Mouse (Mus musculus): ENCODE measurements at regions not wholly inside any gene's neighbourhood (a gene's known extent, or its start where the extent isn't known, plus 50 kb on each side); places are given as distances from the start of the nearest gene placed in this dataset.
A peak's percentile ranks its signal among the peaks of the same experiment; 100 is the strongest.

GRCm38 (mm10) chr2:167757157-167757780, 67.6 kb upstream of the Tmem189 start:
- DNase-seq (ENCODE audit: low spot score in 2 of 2): no peak

DNA sequence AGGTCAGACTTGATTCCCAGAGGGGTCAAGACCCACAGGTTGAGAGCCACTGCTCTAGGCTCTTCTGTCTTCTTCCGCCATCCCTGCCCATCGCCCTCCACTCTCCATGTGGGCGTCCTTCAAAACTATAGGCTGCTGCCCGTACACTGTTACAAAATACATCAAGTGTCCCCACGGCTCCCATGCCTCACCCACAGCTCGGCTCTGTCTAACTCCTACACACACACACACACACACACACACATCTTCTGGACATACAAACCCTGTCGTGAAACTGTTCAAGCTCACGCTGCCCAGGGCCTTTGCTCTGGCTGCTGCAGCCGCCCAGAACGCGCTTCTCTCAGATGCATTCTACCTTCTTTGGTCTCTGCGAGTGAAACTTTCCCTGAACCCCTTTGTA, 67.1 kb upstream of the Tmem189 start:
- no peak for DNase-seq (ENCODE audit: low spot score in 2 of 2)

- DNase-seq (ENCODE audit: low spot score in 2 of 2): no peak
Measured at GRCm38 (mm10) chr2:167754929-167755551, 65.4 kb upstream of the Tmem189 start.

DNA sequence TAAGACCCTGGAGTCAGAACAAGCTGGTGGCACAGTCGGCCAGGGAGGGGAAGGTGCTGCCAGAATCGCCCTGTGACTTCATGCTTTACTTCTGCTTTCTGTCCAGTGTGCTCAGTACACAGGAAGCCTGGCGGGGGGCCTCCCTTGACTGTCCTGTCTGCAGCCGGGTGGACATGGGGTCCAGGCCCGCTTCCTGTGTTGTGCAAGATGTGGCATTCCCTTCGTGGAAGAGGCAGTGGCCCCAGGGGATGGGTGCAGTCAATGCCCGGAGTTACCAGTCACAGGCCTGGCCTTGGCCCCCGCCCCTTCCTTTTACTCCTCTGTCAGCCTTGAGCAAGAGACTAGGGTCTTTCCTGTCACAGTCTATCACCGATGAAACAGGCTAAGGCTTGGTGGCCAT, 64.3 kb upstream of the Tmem189 start:
- DNase-seq (ENCODE audit: low spot score in 2 of 2): peak; percentile 78 to 83

DNA sequence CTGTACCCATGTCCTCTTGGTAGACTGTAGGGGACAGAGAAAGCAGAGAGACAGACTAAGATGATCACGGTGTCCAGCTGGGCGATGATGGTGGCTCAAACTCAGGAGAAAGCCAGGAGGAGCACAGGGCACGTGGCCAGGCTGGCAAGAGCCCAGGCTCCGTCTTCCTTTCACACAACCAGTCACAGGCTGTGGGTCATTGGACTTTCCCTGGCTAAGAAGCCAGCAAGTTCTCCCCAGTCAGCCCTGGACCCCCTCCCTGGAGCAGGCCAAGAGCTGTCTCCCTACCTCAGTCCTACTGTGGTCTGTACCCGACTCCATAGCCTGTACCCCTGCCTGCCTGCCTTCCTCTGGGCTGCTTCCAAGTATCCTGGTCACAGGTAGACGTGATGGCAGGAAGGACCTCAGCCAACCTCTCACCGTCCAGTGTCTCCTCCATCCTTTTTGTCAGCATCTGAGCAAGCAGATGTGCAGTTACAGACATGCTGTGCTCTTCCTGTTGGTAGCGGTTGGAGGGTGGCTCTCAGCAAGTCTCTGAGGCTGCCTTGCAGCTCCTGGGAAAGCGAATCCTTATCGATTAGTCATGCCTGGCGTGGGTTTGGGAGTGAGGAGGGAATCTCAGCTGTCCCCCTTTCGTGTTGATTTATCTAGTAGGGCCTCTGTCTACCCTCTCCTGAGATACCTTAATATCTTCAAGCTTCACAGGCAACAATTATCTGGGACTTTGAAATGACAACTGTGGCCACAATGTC, 63.4 kb upstream of the Tmem189 start:
- peak in 1 of 2 experiments; percentile 62 for DNase-seq (ENCODE audit: low spot score in 2 of 2)

DNA sequence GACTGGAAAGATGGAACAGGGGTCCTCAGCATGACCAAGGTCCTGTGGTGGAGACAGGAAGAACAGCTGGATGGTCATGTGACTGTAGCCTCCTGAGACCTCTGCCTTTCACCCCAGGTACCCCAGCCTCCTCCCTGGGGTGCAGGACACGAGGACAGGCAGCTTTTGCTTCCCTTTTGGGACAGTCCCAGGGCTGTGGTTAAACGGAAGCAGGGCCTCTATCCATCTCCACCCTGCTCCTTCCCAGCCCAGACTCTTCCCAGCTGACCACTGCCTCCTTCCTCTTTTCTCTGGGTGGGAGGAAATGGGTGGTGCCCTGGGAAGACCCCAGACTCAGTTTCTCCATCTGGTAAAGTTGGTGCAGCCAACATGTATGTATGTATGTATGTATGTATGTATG, 62.0 kb upstream of the Tmem189 start:
- DNase-seq (ENCODE audit: low spot score in 2 of 2): no peak

GRCm38 (mm10) chr2:167748297-167748696, 58.7 kb upstream of the Tmem189 start:
- no peak for DNase-seq (ENCODE audit: low spot score in 2 of 2)

GRCm38 (mm10) chr2:167747164-167747843, 57.7 kb upstream of the Tmem189 start:
- DNase-seq (ENCODE audit: low spot score in 2 of 2): no peak

GRCm38 (mm10) chr2:167746344-167746743, 56.7 kb upstream of the Tmem189 start:
- no peak for DNase-seq (ENCODE audit: low spot score in 2 of 2)

GRCm38 (mm10) chr2:167745409-167745808, 55.8 kb upstream of the Tmem189 start:
- DNase-seq (ENCODE audit: low spot score in 2 of 2): peak in 1 of 2 experiments; percentile 48

- no peak for DNase-seq (ENCODE audit: low spot score in 2 of 2)
Measured at GRCm38 (mm10) chr2:167744080-167744479, 54.5 kb upstream of the Tmem189 start.

DNA sequence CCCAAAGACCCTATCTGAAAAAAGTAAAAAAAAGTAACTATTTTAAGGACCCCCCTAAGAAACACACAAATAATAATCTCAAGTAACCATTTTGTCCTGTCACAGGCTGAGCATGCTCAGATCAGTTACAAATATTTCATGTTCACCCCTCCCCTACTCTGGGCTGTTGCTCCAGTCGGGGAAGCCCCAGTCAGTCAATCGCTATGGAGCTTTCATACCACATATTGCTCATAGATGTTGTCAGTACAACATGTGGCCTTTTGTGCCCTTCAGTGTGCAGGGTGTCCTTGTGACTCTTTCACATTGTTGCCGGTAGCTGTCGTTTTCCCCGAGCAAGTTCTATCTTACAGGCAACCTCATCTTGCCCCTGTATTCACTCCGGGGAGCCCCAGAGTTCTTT, 52.9 kb upstream of the Tmem189 start:
- no peak for DNase-seq (ENCODE audit: low spot score in 2 of 2)

DNA sequence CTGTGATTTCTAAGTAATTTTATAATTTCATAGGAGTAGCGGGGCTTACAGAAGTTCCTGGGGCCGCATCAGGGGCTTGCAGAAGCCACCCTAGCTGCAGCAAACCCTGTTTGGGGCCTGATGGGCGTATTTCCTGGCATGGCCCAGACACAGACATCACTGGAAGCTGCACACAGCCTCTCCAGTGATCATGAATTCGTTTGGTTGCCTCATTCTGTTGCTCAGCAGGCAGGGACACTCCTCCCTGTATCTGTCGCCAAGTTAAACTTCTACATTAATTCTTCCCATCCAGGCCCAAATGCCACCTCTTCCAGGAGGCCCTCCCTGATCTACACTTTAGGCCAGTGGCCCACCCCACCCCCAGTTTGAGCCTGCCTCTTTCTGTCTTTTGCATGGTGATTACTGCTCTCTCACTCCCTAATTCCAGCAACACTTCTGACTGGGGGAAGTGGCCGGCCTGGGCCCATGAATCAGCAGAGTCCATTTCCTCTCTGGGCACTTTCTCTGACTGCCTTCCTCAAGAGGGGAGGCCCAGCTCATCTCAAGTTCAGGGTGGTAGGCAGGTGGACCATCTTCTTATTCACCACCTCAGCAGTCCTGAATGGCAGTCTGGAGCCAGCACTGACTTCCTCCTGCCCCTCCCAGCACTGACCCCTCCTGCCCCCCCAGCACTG, 51.0 kb upstream of the Tmem189 start:
- DNase-seq (ENCODE audit: low spot score in 2 of 2): peak in 1 of 2 experiments; percentile 39

All from right cerebral cortex, postnatal 10 days (tissue).